Mouse (Mus musculus): ENCODE data around the gene Pex16. TPM values are rescaled to one million over a fixed set of nuclear protein-coding genes. Genes with fewer than 3 reads are reported as not detected.
A peak's percentile ranks its signal among the peaks of the same experiment; 100 is the strongest.

Pex16 gene
- polyA plus RNA-seq, 1 experiment from 2014 or later = 35.4 TPM

DNA sequence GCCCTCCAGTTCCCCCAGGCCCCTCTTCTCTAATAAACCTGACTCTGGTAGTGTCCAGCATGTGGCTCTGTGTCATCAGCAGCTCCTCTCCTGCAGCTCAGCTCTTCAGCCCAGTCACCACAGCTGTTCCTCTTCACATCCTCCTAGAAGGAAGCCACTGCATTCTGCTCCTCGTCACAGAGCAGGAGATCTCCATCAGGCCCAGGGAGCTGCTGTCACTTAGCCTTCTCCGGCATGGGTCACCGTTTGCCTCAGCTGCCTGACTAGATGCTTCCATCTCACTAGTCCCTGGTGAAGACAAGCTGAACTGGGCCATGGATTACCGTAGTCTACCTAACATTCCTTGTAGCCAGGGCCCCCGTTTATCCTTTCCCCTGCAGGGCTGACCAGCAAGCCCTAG lies 6.7 kb downstream of the Pex16 start:
- H3K4me3 ChIP-seq (replicated peaks; ENCODE audit: low read depth, low read length) = no peak overlapping the region
- no peaks in the 10 kb centered on the region for H3K9me3 ChIP-seq (ENCODE audit: control insufficient read depth, low read length)
- no peaks in the 10 kb centered on the region for H3K27me3 ChIP-seq (ENCODE audit: control insufficient read depth, insufficient read depth, low read length)
- DNase-seq (no peak), ATAC-seq (ENCODE audit: low FRiP score, low TSS enrichment) (no peak)
- WGBS = 82% methylated on average over 5 of the region's 5 CpGs
- peaks cover 3% of the 10 kb centered on the region for H3K4me1 ChIP-seq (ENCODE audit: control insufficient read depth, insufficient read depth, low read length)
- peaks cover 88% of the 10 kb centered on the region for H3K36me3 ChIP-seq (ENCODE audit: control insufficient read depth, insufficient read depth, low read length)
- H3K27ac ChIP-seq (replicated peaks; ENCODE audit: low read depth, low read length) = no peak overlapping the region
- H3K9ac ChIP-seq (replicated peaks; ENCODE audit: low read length) = no peak overlapping the region
- H3K4me2 ChIP-seq (ENCODE audit: low read length) = no peak overlapping the region

DNA sequence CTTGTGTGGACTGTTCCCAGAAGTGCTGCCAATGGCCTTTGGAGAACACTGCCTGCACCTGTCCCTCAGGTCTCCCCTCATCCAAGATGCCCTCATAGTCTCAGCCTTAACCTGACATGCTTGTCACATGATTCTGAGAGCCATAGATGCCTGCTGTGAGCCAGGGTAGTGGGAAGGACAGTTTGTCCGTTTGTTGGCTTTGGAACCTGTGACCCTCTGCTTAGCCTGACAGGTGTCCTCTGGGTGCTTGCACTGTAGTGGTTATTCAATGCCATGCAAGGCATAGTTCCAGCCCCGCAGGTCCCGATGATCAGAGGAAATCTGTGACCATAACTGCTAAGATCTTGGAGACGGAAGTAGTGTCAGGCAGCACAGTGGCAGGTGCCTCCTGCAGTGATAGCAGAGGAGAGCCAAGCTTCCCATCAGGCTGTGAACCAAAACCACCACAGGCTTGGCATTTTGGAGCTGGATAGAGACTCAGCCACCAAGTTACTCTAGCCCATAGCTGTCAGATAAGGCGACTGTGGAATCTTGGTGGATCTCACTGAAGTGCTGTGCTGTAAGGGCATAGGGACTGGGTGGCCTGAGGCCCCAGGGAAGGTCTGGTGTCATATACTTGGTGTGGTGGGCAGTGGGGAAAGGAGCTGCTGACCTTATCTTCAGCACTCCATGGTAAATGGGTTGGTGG lies 7.6 kb downstream of the Pex16 start, which contains the start of gene 1700029I15Rik:
TSS of gene 1700029I15Rik (plus strand) at position 638 of the 688 bp plus-strand sequence.
- no peak within 1 kb of the TSS for H3K4me3 ChIP-seq (replicated peaks; ENCODE audit: low read depth, low read length)
- DNase-seq = no peak
- H3K9me3 ChIP-seq (ENCODE audit: control insufficient read depth, low read length) = no peaks in the 10 kb centered on the region
- H3K36me3 ChIP-seq (ENCODE audit: control insufficient read depth, insufficient read depth, low read length) = peaks cover 97% of the 10 kb centered on the region
- H3K9ac ChIP-seq (replicated peaks; ENCODE audit: low read length) = no peak within 1 kb of the TSS; the same call in 1 of the 2 replicates
- H3K27me3 ChIP-seq (ENCODE audit: control insufficient read depth, insufficient read depth, low read length) = no peaks in the 10 kb centered on the region
- ATAC-seq (ENCODE audit: low FRiP score, low TSS enrichment) = no peak
- H3K4me1 ChIP-seq (ENCODE audit: control insufficient read depth, insufficient read depth, low read length) = no peaks in the 10 kb centered on the region
- H3K4me2 ChIP-seq (ENCODE audit: low read length) = no peak within 1 kb of the TSS
- WGBS = 93% methylated on average over 5 of the region's 5 CpGs
- no peak within 1 kb of the TSS for H3K27ac ChIP-seq (replicated peaks; ENCODE audit: low read depth, low read length)

DNA sequence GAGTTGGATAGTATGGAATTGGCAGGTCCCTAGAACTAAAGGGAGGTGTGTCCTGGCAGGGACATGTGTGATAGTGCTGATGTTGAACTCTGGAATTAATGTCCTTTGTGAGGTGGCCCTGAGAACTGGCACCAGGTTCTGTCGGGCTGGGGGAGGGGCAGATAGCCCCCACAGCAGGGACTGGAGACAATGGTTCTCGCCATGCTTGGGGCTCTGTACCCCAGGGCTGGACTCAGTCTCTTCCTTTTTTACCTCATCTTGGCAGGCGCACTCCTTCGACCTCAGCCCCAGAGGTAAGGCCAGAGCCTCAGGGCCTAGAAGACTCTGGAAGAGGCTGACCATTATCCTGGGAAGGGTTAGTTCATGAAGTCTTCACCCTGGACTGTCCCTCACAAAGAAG lies 8.3 kb downstream of the Pex16 start:
- Histone ChIP-seq H3K4me2 (ENCODE audit: low read length) (no peak overlapping the region), H3K27me3 (ENCODE audit: control insufficient read depth, insufficient read depth, low read length) (no peaks in the 10 kb centered on the region), H3K9ac (replicated peaks; ENCODE audit: low read length) (no peak overlapping the region), H3K4me1 (ENCODE audit: control insufficient read depth, insufficient read depth, low read length) (peaks cover 6% of the 10 kb centered on the region), H3K9me3 (ENCODE audit: control insufficient read depth, low read length) (no peaks in the 10 kb centered on the region), H3K4me3 (replicated peaks; ENCODE audit: low read depth, low read length) (no peak overlapping the region), H3K36me3 (ENCODE audit: control insufficient read depth, insufficient read depth, low read length) (peaks cover 98% of the 10 kb centered on the region), H3K27ac (replicated peaks; ENCODE audit: low read depth, low read length) (no peak overlapping the region)
- WGBS = 86% methylated on average over 4 of the region's 4 CpGs
- ATAC-seq (ENCODE audit: low FRiP score, low TSS enrichment) = no peak
- DNase-seq = no peak

- ATAC-seq (ENCODE audit: low FRiP score, low TSS enrichment) (no peak), DNase-seq (no peak)
- Histone ChIP-seq H3K4me1 (ENCODE audit: control insufficient read depth, insufficient read depth, low read length) (peaks cover 14% of the 10 kb centered on the region), H3K27me3 (ENCODE audit: control insufficient read depth, insufficient read depth, low read length) (no peaks in the 10 kb centered on the region), H3K4me2 (ENCODE audit: low read length) (no peak overlapping the region), H3K36me3 (ENCODE audit: control insufficient read depth, insufficient read depth, low read length) (peaks cover 86% of the 10 kb centered on the region), H3K9me3 (ENCODE audit: control insufficient read depth, low read length) (no peaks in the 10 kb centered on the region), H3K9ac (replicated peaks; ENCODE audit: low read length) (no peak overlapping the region), H3K4me3 (replicated peaks; ENCODE audit: low read depth, low read length) (no peak overlapping the region), H3K27ac (replicated peaks; ENCODE audit: low read depth, low read length) (no peak overlapping the region)
- 83% methylated on average over 4 of the region's 4 CpGs for WGBS
These were observed 9.6 kb downstream of the Pex16 start for GRCm38 (mm10) chr2:92384101-92384500.

- Histone ChIP-seq H3K27me3 (ENCODE audit: control insufficient read depth, insufficient read depth, low read length) (no peaks in the 10 kb centered on the region), H3K4me2 (ENCODE audit: low read length) (no peak overlapping the region), H3K36me3 (ENCODE audit: control insufficient read depth, insufficient read depth, low read length) (peaks cover 75% of the 10 kb centered on the region), H3K27ac (replicated peaks; ENCODE audit: low read depth, low read length) (no peak overlapping the region), H3K9ac (replicated peaks; ENCODE audit: low read length) (no peak overlapping the region), H3K4me1 (ENCODE audit: control insufficient read depth, insufficient read depth, low read length) (peaks cover 24% of the 10 kb centered on the region), H3K4me3 (replicated peaks; ENCODE audit: low read depth, low read length) (no peak overlapping the region), H3K9me3 (ENCODE audit: control insufficient read depth, low read length) (no peaks in the 10 kb centered on the region)
- WGBS = 84% methylated on average over 22 of the region's 22 CpGs
- DNase-seq (no peak), ATAC-seq (ENCODE audit: low FRiP score, low TSS enrichment) (no peak)
These were observed 10.9 kb downstream of the Pex16 start for GRCm38 (mm10) chr2:92385113-92386051.

- no peaks in the 10 kb centered on the region for H3K27me3 ChIP-seq (ENCODE audit: control insufficient read depth, insufficient read depth, low read length)
- ATAC-seq (ENCODE audit: low FRiP score, low TSS enrichment) = no peak
- 93% methylated on average over 30 of the region's 30 CpGs for WGBS
- H3K36me3 ChIP-seq (ENCODE audit: control insufficient read depth, insufficient read depth, low read length) = peaks cover 64% of the 10 kb centered on the region
- H3K27ac ChIP-seq (replicated peaks; ENCODE audit: low read depth, low read length) = no peak overlapping the region
- H3K9ac ChIP-seq (replicated peaks; ENCODE audit: low read length) = 0 out of 2 replicates have a peak overlapping the region, but pooled peaks have one; percentile 14
- H3K4me3 ChIP-seq (replicated peaks; ENCODE audit: low read depth, low read length) = no peak overlapping the region
- DNase-seq = no peak
- no peak overlapping the region; the same call in 1 of the 2 replicates for H3K4me2 ChIP-seq (ENCODE audit: low read length)
- H3K9me3 ChIP-seq (ENCODE audit: control insufficient read depth, low read length) = no peaks in the 10 kb centered on the region
- peaks cover 40% of the 10 kb centered on the region for H3K4me1 ChIP-seq (ENCODE audit: control insufficient read depth, insufficient read depth, low read length)
These were observed 12.5 kb downstream of the Pex16 start for GRCm38 (mm10) chr2:92386821-92387570.

- ATAC-seq (ENCODE audit: low FRiP score, low TSS enrichment) (no peak), DNase-seq (no peak)
- Histone ChIP-seq H3K27ac (replicated peaks; ENCODE audit: low read depth, low read length) (no peak overlapping the region), H3K27me3 (ENCODE audit: control insufficient read depth, insufficient read depth, low read length) (no peaks in the 10 kb centered on the region), H3K4me3 (replicated peaks; ENCODE audit: low read depth, low read length) (0 out of 2 replicates have a peak overlapping the region, but pooled peaks have one; percentile 74), H3K4me1 (ENCODE audit: control insufficient read depth, insufficient read depth, low read length) (peaks cover 47% of the 10 kb centered on the region), H3K9me3 (ENCODE audit: control insufficient read depth, low read length) (no peaks in the 10 kb centered on the region), H3K36me3 (ENCODE audit: control insufficient read depth, insufficient read depth, low read length) (peaks cover 57% of the 10 kb centered on the region), H3K4me2 (ENCODE audit: low read length) (peak overlapping the region; percentile 76), H3K9ac (replicated peaks; ENCODE audit: low read length) (0 out of 2 replicates have a peak overlapping the region, but pooled peaks have one; percentile 14)
- WGBS = 80% methylated on average over 4 of the region's 4 CpGs
These were observed 13.2 kb downstream of the Pex16 start for GRCm38 (mm10) chr2:92387646-92388045.

GRCm38 (mm10) chr2:92388081-92388517 lies 13.6 kb downstream of the Pex16 start:
- Histone ChIP-seq H3K4me2 (ENCODE audit: low read length) (peak overlapping the region; percentile 76), H3K27ac (replicated peaks; ENCODE audit: low read depth, low read length) (peak overlapping the region; percentile 83), H3K9me3 (ENCODE audit: control insufficient read depth, low read length) (no peaks in the 10 kb centered on the region), H3K4me3 (replicated peaks; ENCODE audit: low read depth, low read length) (peak overlapping the region; percentile 74), H3K27me3 (ENCODE audit: control insufficient read depth, insufficient read depth, low read length) (no peaks in the 10 kb centered on the region), H3K4me1 (ENCODE audit: control insufficient read depth, insufficient read depth, low read length) (peaks cover 51% of the 10 kb centered on the region), H3K36me3 (ENCODE audit: control insufficient read depth, insufficient read depth, low read length) (peaks cover 53% of the 10 kb centered on the region), H3K9ac (replicated peaks; ENCODE audit: low read length) (peak overlapping the region; percentile 84)
- no peak for ATAC-seq (ENCODE audit: low FRiP score, low TSS enrichment)
- 26% methylated on average over 3 of the region's 3 CpGs for WGBS
- no peak for DNase-seq
